Mouse (Mus musculus) large intestine, adult 2 months (tissue): Measurements from ENCODE around the gene Mdm2. TPM values are rescaled to one million over a fixed set of nuclear protein-coding genes. Genes with fewer than 3 reads are reported as not detected.
"Not testable (repeated sequence)": the region's sequence is repeated elsewhere in the genome, so short reads cannot be mapped to it uniquely, and the experiment has no call there.

Experiments
- DNase-seq: peaks from one replicate; pipeline ENCODE4 v3.0.0-alpha.2; 2012; ENCODE audit warnings: low read depth, low spot score
- WGBS: fragments of 180-500 bp; shearing (Covaris S2); methylation state at CpG from one replicate; pipeline ENCODE4 v1.1.7; 2018; 5-methylcytosine and 5-hydroxymethylcytosine counted together
- polyA plus RNA-seq: library from polyadenylated mRNA; depleted of rRNA; stranded (reverse); fragments of >200 nt; gene quantifications from 2 replicates; pipeline ENCODE4 v1.2.3, GENCODE M21; 2012

Gene Mdm2
- polyA plus RNA-seq, 1 experiment = 11.2 TPM

GRCm38 (mm10) chr10:117735396-117735795 is 24.8 kb upstream of the Mdm2 start:
- WGBS = 93% methylated on average over 12 of the region's 12 CpGs
- not testable (repeated sequence) for DNase-seq

GRCm38 (mm10) chr10:117734104-117734852 is 23.7 kb upstream of the Mdm2 start:
- 50% methylated on average over 10 of the region's 10 CpGs for WGBS
- DNase-seq = not testable (repeated sequence)

GRCm38 (mm10) chr10:117733626-117734025 is 23.1 kb upstream of the Mdm2 start:
- not testable (repeated sequence) for DNase-seq
- 33% methylated on average over 8 of the region's 8 CpGs for WGBS

- no peak for DNase-seq
- WGBS = 92% methylated on average over 14 of the region's 14 CpGs
These were observed 22.5 kb upstream of the Mdm2 start for GRCm38 (mm10) chr10:117732962-117733592.

- 69% methylated on average over 5 of the region's 5 CpGs for WGBS
These were observed 21.6 kb upstream of the Mdm2 start for GRCm38 (mm10) chr10:117732184-117732583.

GRCm38 (mm10) chr10:117731244-117732101 is 20.9 kb upstream of the Mdm2 start:
- 32% methylated on average over 15 of the region's 15 CpGs for WGBS

More at GRCm38 (mm10) chr10:117732184-117732583, 21.6 kb upstream of the Mdm2 start:
- no peak for DNase-seq

GRCm38 (mm10) chr10:117730637-117731203 is 20.2 kb upstream of the Mdm2 start:
- DNase-seq = no peak
- 90% methylated on average over 12 of the region's 12 CpGs for WGBS

More at GRCm38 (mm10) chr10:117731244-117732101, 20.9 kb upstream of the Mdm2 start:
- no peak for DNase-seq

- 97% methylated on average over 7 of the region's 7 CpGs for WGBS
- DNase-seq = no peak
These were observed 19.6 kb upstream of the Mdm2 start for GRCm38 (mm10) chr10:117730140-117730539.

GRCm38 (mm10) chr10:117729139-117729814 is 18.7 kb upstream of the Mdm2 start:
- DNase-seq = no peak
- WGBS = 41% methylated on average over 11 of the region's 11 CpGs

- DNase-seq = no peak
- 83% methylated on average over 5 of the region's 5 CpGs for WGBS
These were observed 18.0 kb upstream of the Mdm2 start for GRCm38 (mm10) chr10:117728574-117728973.

GRCm38 (mm10) chr10:117727518-117728110 is 17.1 kb upstream of the Mdm2 start:
- WGBS = 74% methylated on average over 9 of the region's 9 CpGs
- no peak for DNase-seq

GRCm38 (mm10) chr10:117726888-117727385 is 16.4 kb upstream of the Mdm2 start:
- no peak for DNase-seq
- WGBS = 92% methylated on average over 4 of the region's 4 CpGs

- no peak for DNase-seq
- 91% methylated on average over 4 of the region's 4 CpGs for WGBS
These were observed 15.8 kb upstream of the Mdm2 start for GRCm38 (mm10) chr10:117726350-117726749.

GRCm38 (mm10) chr10:117725671-117726070 is 15.1 kb upstream of the Mdm2 start:
- WGBS = 64% methylated on average over 7 of the region's 7 CpGs

GRCm38 (mm10) chr10:117724804-117725361 is 14.3 kb upstream of the Mdm2 start:
- DNase-seq = no peak
- WGBS = 93% methylated on average over 3 of the region's 3 CpGs

More at GRCm38 (mm10) chr10:117725671-117726070, 15.1 kb upstream of the Mdm2 start:
- DNase-seq = no peak

- no peak for DNase-seq
- 81% methylated on average over 5 of the region's 5 CpGs for WGBS
These were observed 13.7 kb upstream of the Mdm2 start for GRCm38 (mm10) chr10:117724136-117724718.

GRCm38 (mm10) chr10:117718161-117719119 is 7.9 kb upstream of the Mdm2 start:
- DNase-seq = no peak
- 42% methylated on average over 19 of the region's 19 CpGs for WGBS
